Mouse (Mus musculus) erythroid progenitor cell, adult 5-6 weeks (primary cell): ENCODE data around the gene Retn. TPM values are rescaled to one million over a fixed set of nuclear protein-coding genes. Genes with fewer than 3 reads are reported as not detected.

Experiments
- ATAC-seq: replicated peaks from 2 replicates; pipeline ENCODE4 v1.8.0; 2016; ENCODE audit warnings: moderate number of reproducible peaks, mild to moderate bottlenecking, moderate TSS enrichment, inconsistent platforms; ENCODE audit not compliant: poor library complexity, low FRiP score, severe bottlenecking
- total RNA-seq, 2 experiments: library from RNA; stranded (forward) in 1 of 2; stranded (reverse) in 1 of 2; fragments of 150-400 nt in 1 of 2; fragments of 186-747, 209-891 nt in 1 of 2; gene quantifications; 2 replicates each; pipeline versions ENCODE4 v1.2.3 to v1.2.4; 2015 to 2017; ENCODE audit warnings: low replicate concordance in 2 of 2

The Retn gene
- total RNA-seq, 2 experiments from 2014 or later = not detected

- ATAC-seq = no peak
These were observed 50.1 kb downstream of the Retn start for GRCm38 (mm10) chr8:3705711-3706110.

- ATAC-seq = no peak
These were observed 52.0 kb downstream of the Retn start for GRCm38 (mm10) chr8:3707611-3708010.

Other genes starting within 250 kb of the Retn start
- 0.72 TPM in 1 of 2 replicates, not detected in the other for gene Pex11g, start 188.1 kb upstream of the Retn start, total RNA-seq (2015; ENCODE audit: low replicate concordance)
- gene Pex11g, start 188.1 kb upstream of the Retn start, total RNA-seq (2017; ENCODE audit: low replicate concordance) = not detected in 2 replicates
- not detected in 2 replicates for gene Tex45, start 184.9 kb upstream of the Retn start, total RNA-seq (2015; ENCODE audit: low replicate concordance)
- gene Tex45, start 184.9 kb upstream of the Retn start, total RNA-seq (2017; ENCODE audit: low replicate concordance) = not detected in 2 replicates
- 2.9 TPM in 1 of 2 replicates, not detected in the other for gene Zfp358, start 162.6 kb upstream of the Retn start, total RNA-seq (2015; ENCODE audit: low replicate concordance)
- 2.0 TPM in 1 of 2 replicates, not detected in the other for gene Zfp358, start 162.6 kb upstream of the Retn start, total RNA-seq (2017; ENCODE audit: low replicate concordance)
- gene Mcoln1, start 155.3 kb upstream of the Retn start, total RNA-seq (2015; ENCODE audit: low replicate concordance) = 45.3 and 65.2 TPM in 2 replicates
- gene Mcoln1, start 155.3 kb upstream of the Retn start, total RNA-seq (2017; ENCODE audit: low replicate concordance) = 82.9 and 267 TPM in 2 replicates
- 110 and 131 TPM in 2 replicates for gene Pnpla6, start 140.4 kb upstream of the Retn start, total RNA-seq (2015; ENCODE audit: low replicate concordance)
- gene Pnpla6, start 140.4 kb upstream of the Retn start, total RNA-seq (2017; ENCODE audit: low replicate concordance) = 147 and 272 TPM in 2 replicates
- not detected in 2 replicates for gene C330021F23Rik, start 87.8 kb upstream of the Retn start, total RNA-seq (2015; ENCODE audit: low replicate concordance)
- gene C330021F23Rik, start 87.8 kb upstream of the Retn start, total RNA-seq (2017; ENCODE audit: low replicate concordance) = not detected in 2 replicates
- not detected in 2 replicates for gene Camsap3, start 68.5 kb upstream of the Retn start, total RNA-seq (2015; ENCODE audit: low replicate concordance)
- gene Camsap3, start 68.5 kb upstream of the Retn start, total RNA-seq (2017; ENCODE audit: low replicate concordance) = not detected in 2 replicates
- gene Xab2, start 34.5 kb upstream of the Retn start, total RNA-seq (2015; ENCODE audit: low replicate concordance) = 8.8 and 12.3 TPM in 2 replicates
- gene Xab2, start 34.5 kb upstream of the Retn start, total RNA-seq (2017; ENCODE audit: low replicate concordance) = 30.6 and 36.8 TPM in 2 replicates
- 48.6 and 125 TPM in 2 replicates for gene Pet100, start 34.2 kb upstream of the Retn start, total RNA-seq (2015; ENCODE audit: low replicate concordance)
- 65.1 and 137 TPM in 2 replicates for gene Pet100, start 34.2 kb upstream of the Retn start, total RNA-seq (2017; ENCODE audit: low replicate concordance)
- gene Pcp2, start 30.2 kb upstream of the Retn start, total RNA-seq (2015; ENCODE audit: low replicate concordance) = not detected in 2 replicates
- gene Pcp2, start 30.2 kb upstream of the Retn start, total RNA-seq (2017; ENCODE audit: low replicate concordance) = not detected in 2 replicates
- gene Stxbp2, start 24.8 kb upstream of the Retn start, total RNA-seq (2015; ENCODE audit: low replicate concordance) = 32.7 and 56.9 TPM in 2 replicates
- gene Stxbp2, start 24.8 kb upstream of the Retn start, total RNA-seq (2017; ENCODE audit: low replicate concordance) = 34.7 and 49.1 TPM in 2 replicates
- gene Mcemp1, start 10.0 kb downstream of the Retn start, total RNA-seq (2015; ENCODE audit: low replicate concordance) = 13.4 and 36.4 TPM in 2 replicates
- 4.1 and 11.6 TPM in 2 replicates for gene Mcemp1, start 10.0 kb downstream of the Retn start, total RNA-seq (2017; ENCODE audit: low replicate concordance)
- gene Fcor, start 16.6 kb downstream of the Retn start, total RNA-seq (2015; ENCODE audit: low replicate concordance) = not detected in 2 replicates
- gene Fcor, start 16.6 kb downstream of the Retn start, total RNA-seq (2017; ENCODE audit: low replicate concordance) = not detected in 2 replicates
- 5.4 and 6.1 TPM in 2 replicates for gene Trappc5, start 20.5 kb downstream of the Retn start, total RNA-seq (2015; ENCODE audit: low replicate concordance)
- gene Trappc5, start 20.5 kb downstream of the Retn start, total RNA-seq (2017; ENCODE audit: low replicate concordance) = 5.1 and 5.4 TPM in 2 replicates
- gene Fcer2a, start 38.4 kb downstream of the Retn start, total RNA-seq (2015; ENCODE audit: low replicate concordance) = 2.9 TPM in 1 of 2 replicates, not detected in the other
- gene Fcer2a, start 38.4 kb downstream of the Retn start, total RNA-seq (2017; ENCODE audit: low replicate concordance) = 1.2 TPM in 1 of 2 replicates, not detected in the other
- gene Clec4g, start 64.9 kb downstream of the Retn start, total RNA-seq (2015; ENCODE audit: low replicate concordance) = not detected in 2 replicates
- gene Clec4g, start 64.9 kb downstream of the Retn start, total RNA-seq (2017; ENCODE audit: low replicate concordance) = not detected in 2 replicates
- 5.4 TPM in 1 of 2 replicates, not detected in the other for gene Cd209a, start 93.2 kb downstream of the Retn start, total RNA-seq (2015; ENCODE audit: low replicate concordance)
- gene Cd209a, start 93.2 kb downstream of the Retn start, total RNA-seq (2017; ENCODE audit: low replicate concordance) = 3.0 and 5.1 TPM in 2 replicates
- gene Cd209e, start 198.5 kb downstream of the Retn start, total RNA-seq (2015; ENCODE audit: low replicate concordance) = not detected in 2 replicates
- not detected in 2 replicates for gene Cd209e, start 198.5 kb downstream of the Retn start, total RNA-seq (2017; ENCODE audit: low replicate concordance)
- not detected in 2 replicates for gene Cd209d, start 222.8 kb downstream of the Retn start, total RNA-seq (2015; ENCODE audit: low replicate concordance)
- gene Cd209d, start 222.8 kb downstream of the Retn start, total RNA-seq (2017; ENCODE audit: low replicate concordance) = not detected in 2 replicates